Mouse (Mus musculus) heart, postnatal 14 days (tissue): ENCODE measurements at regions not wholly inside any gene's neighbourhood (a gene's known extent, or its start where the extent isn't known, plus 50 kb on each side); places are given as distances from the start of the nearest gene placed in this dataset.
A peak's percentile ranks its signal among the peaks of the same experiment; 100 is the strongest.
"Not testable (repeated sequence)": the region's sequence is repeated elsewhere in the genome, so short reads cannot be mapped to it uniquely, and the experiment has no call there.

ENCODE experiments used
- DNase-seq, 2 experiments: peaks; one replicate each; pipeline ENCODE4 v3.0.0; 2021 to 2022
- intact Hi-C: fragments of 180-260 bp; cut with DNase I; formaldehyde crosslinking; loops from one replicate; pipeline ENCODE4 v1.15.1; 2025

GRCm38 (mm10) chr6:62573611-62574010 is 682.1 kb upstream of the Grid2 start:
- no peak for DNase-seq
- intact Hi-C loops, result no loop called here

GRCm38 (mm10) chr6:62576200-62576599 is 679.5 kb upstream of the Grid2 start:
- intact Hi-C loops, result no loop called here
- DNase-seq, result peak in 1 of 2 experiments; percentile 9

GRCm38 (mm10) chr6:62620543-62620942 is 635.1 kb upstream of the Grid2 start:
- intact Hi-C loops, result no loop called here

GRCm38 (mm10) chr6:62668123-62668522 is 587.6 kb upstream of the Grid2 start:
- DNase-seq, intact Hi-C loops: not testable (repeated sequence)

More at GRCm38 (mm10) chr6:62620543-62620942, 635.1 kb upstream of the Grid2 start:
- DNase-seq, result no peak

- DNase-seq, result no peak
Observed at GRCm38 (mm10) chr6:62718389-62718788, 537.3 kb upstream of the Grid2 start.

GRCm38 (mm10) chr6:62719541-62720155 is 536.0 kb upstream of the Grid2 start:
- DNase-seq, result no peak
- intact Hi-C loops, result no loop called here

More at GRCm38 (mm10) chr6:62718389-62718788, 537.3 kb upstream of the Grid2 start:
- intact Hi-C loops, result no loop called here
